Mouse (Mus musculus) limb, embryonic 14.5 days (tissue): ENCODE measurements around the gene Prss38. TPM values are rescaled to one million over a fixed set of nuclear protein-coding genes. Genes with fewer than 3 reads are reported as not detected.

Experiments used
- ATAC-seq: fragments of 200-750 bp; cut with Nextera tagmentation; 2 replicates; pipeline ENCODE4 v1.8.0; 2017; ENCODE audit warnings: low read depth, moderate number of reproducible peaks, moderate TSS enrichment; ENCODE audit not compliant: low FRiP score
- DNase-seq: peaks from one replicate; pipeline ENCODE4 v3.0.0-alpha.2; 2015; ENCODE audit warnings: low spot score
- H3K27ac ChIP-seq: fragments of 300-500 bp; sonication (generic); replicated peaks from 2 replicates; pipeline ENCODE4 v1.5.1; 2014; ENCODE audit warnings: low read depth, mild to moderate bottlenecking, low read length, moderate library complexity, mixed read lengths
- H3K27me3 ChIP-seq: fragments of 300-500 bp; sonication (generic); 2 replicates; pipeline ENCODE4 v1.6.1; 2014; ENCODE audit warnings: low read length, mixed read lengths; ENCODE audit not compliant: control insufficient read depth, insufficient read depth
- H3K36me3 ChIP-seq: fragments of 300-500 bp; sonication (generic); 2 replicates; pipeline ENCODE4 v1.6.1; 2014; ENCODE audit warnings: mild to moderate bottlenecking, low read length, moderate library complexity, mixed read lengths; ENCODE audit not compliant: control insufficient read depth, insufficient read depth
- H3K4me1 ChIP-seq: fragments of 300-500 bp; sonication (generic); 2 replicates; pipeline ENCODE4 v1.6.1; 2014; ENCODE audit warnings: antibody characterized with exemption, low read length, mixed read lengths; ENCODE audit not compliant: control insufficient read depth, insufficient read depth
- H3K4me2 ChIP-seq: fragments of 300-500 bp; sonication (generic); replicated peaks from 2 replicates; pipeline ENCODE4 v1.6.1; 2014; ENCODE audit warnings: low read depth, mild to moderate bottlenecking, low read length, moderate library complexity; ENCODE audit not compliant: severe bottlenecking
- H3K4me3 ChIP-seq: fragments of 300-500 bp; sonication (generic); replicated peaks from 2 replicates; pipeline ENCODE4 v1.5.1; 2014; ENCODE audit warnings: low read length
- H3K9ac ChIP-seq: fragments of 300-500 bp; sonication (generic); 2 replicates; pipeline ENCODE4 v1.6.1; 2014; ENCODE audit warnings: mild to moderate bottlenecking, low read depth, low read length, moderate library complexity; ENCODE audit not compliant: severe bottlenecking
- H3K9me3 ChIP-seq: fragments of 300-500 bp; sonication (generic); 2 replicates; pipeline ENCODE4 v1.6.1; 2016; ENCODE audit warnings: low read length; ENCODE audit not compliant: control insufficient read depth
- POLR2A ChIP-seq: fragments of 200-500 bp; IDR thresholded peaks from 2 replicates; pipeline ENCODE4 v1.8.0; 2012; ENCODE audit warnings: inconsistent platforms, mild to moderate bottlenecking, moderate library complexity, borderline replicate concordance; ENCODE audit not compliant: insufficient read depth, insufficient read length; ENCODE audit errors: extremely low read depth
- WGBS: fragments of 180-500 bp; shearing (Covaris S2); extraction: QIAGEN DNeasy Blood & Tissue Kit; methylation state at CpG from one replicate; pipeline ENCODE4 v1.1.7; 2014; 5-methylcytosine and 5-hydroxymethylcytosine counted together
- polyA plus RNA-seq, 2 experiments: library from polyadenylated mRNA; depleted of rRNA in 1 of 2; stranded (reverse) in 1 of 2; unstranded in 1 of 2; fragments of >200 nt; fragmentation: Nextera tagmentation in 1 of 2; extraction: Ambion mirVana in 1 of 2; gene quantifications; 2 replicates each; pipeline versions ENCODE4 v1.2.1 to v1.2.3; 2012 to 2014

Prss38 gene
- polyA plus RNA-seq, 2 experiments: 0.13 TPM; not detected in 1

- no peak overlapping the region for H3K9ac ChIP-seq
- H3K4me1 ChIP-seq: peaks cover 11% of the 10 kb centered on the region
- WGBS: 72% methylated on average over 11 of the region's 11 CpGs
- no peaks in the 10 kb centered on the region for H3K9me3 ChIP-seq
- ATAC-seq (no peak), DNase-seq (peak; percentile 8)
- H3K27me3 ChIP-seq: no peaks in the 10 kb centered on the region
- no peak for TF ChIP-seq POLR2A
- no peak overlapping the region for H3K27ac ChIP-seq
- H3K4me3 ChIP-seq: no peak overlapping the region
- no peak overlapping the region for H3K4me2 ChIP-seq
- H3K36me3 ChIP-seq: no peaks in the 10 kb centered on the region
These were observed 29.1 kb downstream of the Prss38 start for GRCm38 (mm10) chr11:59346166-59346910.

GRCm38 (mm10) chr11:59342956-59343355 lies 32.5 kb downstream of the Prss38 start:
- ATAC-seq: no peak
- 66% methylated on average over 5 of the region's 5 CpGs for WGBS
- Histone ChIP-seq H3K36me3 (no peaks in the 10 kb centered on the region), H3K27ac (no peak overlapping the region), H3K4me3 (no peak overlapping the region), H3K9me3 (no peaks in the 10 kb centered on the region), H3K9ac (no peak overlapping the region), H3K4me2 (no peak overlapping the region), H3K27me3 (no peaks in the 10 kb centered on the region), H3K4me1 (peaks cover 4% of the 10 kb centered on the region)
- no peak for TF ChIP-seq POLR2A
- DNase-seq: no peak

GRCm38 (mm10) chr11:59338736-59339120 lies 36.7 kb downstream of the Prss38 start:
- no peak overlapping the region for H3K9ac ChIP-seq
- WGBS: 84% methylated on average over 2 of the region's 2 CpGs
- TF ChIP-seq POLR2A: no peak
- H3K4me1 ChIP-seq: peaks cover 11% of the 10 kb centered on the region; the same call in 1 of the 2 replicates
- ATAC-seq: no peak
- DNase-seq: no peak
- no peaks in the 10 kb centered on the region for H3K27me3 ChIP-seq
- H3K4me3 ChIP-seq: no peak overlapping the region
- no peaks in the 10 kb centered on the region for H3K9me3 ChIP-seq
- no peak overlapping the region for H3K4me2 ChIP-seq
- H3K27ac ChIP-seq: no peak overlapping the region
- no peaks in the 10 kb centered on the region for H3K36me3 ChIP-seq

GRCm38 (mm10) chr11:59337955-59338735 lies 37.3 kb downstream of the Prss38 start:
- DNase-seq (no peak), ATAC-seq (no peak)
- H3K9me3 ChIP-seq: no peaks in the 10 kb centered on the region
- no peaks in the 10 kb centered on the region for H3K36me3 ChIP-seq
- H3K27ac ChIP-seq: no peak overlapping the region
- H3K9ac ChIP-seq: no peak overlapping the region
- no peak overlapping the region for H3K4me2 ChIP-seq
- peaks cover 13% of the 10 kb centered on the region; the same call in 1 of the 2 replicates for H3K4me1 ChIP-seq
- H3K27me3 ChIP-seq: no peaks in the 10 kb centered on the region
- no peak overlapping the region for H3K4me3 ChIP-seq
- 57% methylated on average over 13 of the region's 13 CpGs for WGBS
- no peak for TF ChIP-seq POLR2A

GRCm38 (mm10) chr11:59336381-59336780 lies 39.1 kb downstream of the Prss38 start:
- peak overlapping the region; percentile 28; the same call in 1 of the 2 replicates for H3K27ac ChIP-seq

More at GRCm38 (mm10) chr11:59336381-59336780, 39.1 kb downstream of the Prss38 start:
- Histone ChIP-seq H3K4me1 (peaks cover 14% of the 10 kb centered on the region; the same call in 1 of the 2 replicates), H3K9me3 (no peaks in the 10 kb centered on the region), H3K36me3 (peaks cover 14% of the 10 kb centered on the region), H3K27me3 (no peaks in the 10 kb centered on the region), H3K4me2 (no peak overlapping the region), H3K9ac (no peak overlapping the region), H3K4me3 (no peak overlapping the region)
- DNase-seq (peak; percentile 54), ATAC-seq (peak; percentile 73)
- WGBS: 6% methylated on average over 1 of the region's 1 CpGs
- TF ChIP-seq POLR2A: no peak
